Mouse (Mus musculus) limb, embryonic 14.5 days (tissue): ENCODE results near the gene 2010315B03Rik. TPM values are rescaled to one million over a fixed set of nuclear protein-coding genes. Genes with fewer than 3 reads are reported as not detected.
"Not testable (repeated sequence)": the region's sequence is repeated elsewhere in the genome, so short reads cannot be mapped to it uniquely, and the experiment has no call there.

Source experiments
- ATAC-seq: fragments of 200-750 bp; cut with Nextera tagmentation; 2 replicates; pipeline ENCODE4 v1.8.0; 2017; ENCODE audit warnings: low read depth, moderate number of reproducible peaks, moderate TSS enrichment; ENCODE audit not compliant: low FRiP score
- DNase-seq: peaks from one replicate; pipeline ENCODE4 v3.0.0-alpha.2; 2015; ENCODE audit warnings: low spot score
- H3K27ac ChIP-seq: fragments of 300-500 bp; sonication (generic); replicated peaks from 2 replicates; pipeline ENCODE4 v1.5.1; 2014; ENCODE audit warnings: low read depth, mild to moderate bottlenecking, low read length, moderate library complexity, mixed read lengths
- H3K27me3 ChIP-seq: fragments of 300-500 bp; sonication (generic); 2 replicates; pipeline ENCODE4 v1.6.1; 2014; ENCODE audit warnings: low read length, mixed read lengths; ENCODE audit not compliant: control insufficient read depth, insufficient read depth
- H3K36me3 ChIP-seq: fragments of 300-500 bp; sonication (generic); 2 replicates; pipeline ENCODE4 v1.6.1; 2014; ENCODE audit warnings: mild to moderate bottlenecking, low read length, moderate library complexity, mixed read lengths; ENCODE audit not compliant: control insufficient read depth, insufficient read depth
- H3K4me1 ChIP-seq: fragments of 300-500 bp; sonication (generic); 2 replicates; pipeline ENCODE4 v1.6.1; 2014; ENCODE audit warnings: antibody characterized with exemption, low read length, mixed read lengths; ENCODE audit not compliant: control insufficient read depth, insufficient read depth
- H3K4me2 ChIP-seq: fragments of 300-500 bp; sonication (generic); replicated peaks from 2 replicates; pipeline ENCODE4 v1.6.1; 2014; ENCODE audit warnings: low read depth, mild to moderate bottlenecking, low read length, moderate library complexity; ENCODE audit not compliant: severe bottlenecking
- H3K4me3 ChIP-seq: fragments of 300-500 bp; sonication (generic); replicated peaks from 2 replicates; pipeline ENCODE4 v1.5.1; 2014; ENCODE audit warnings: low read length
- H3K9ac ChIP-seq: fragments of 300-500 bp; sonication (generic); 2 replicates; pipeline ENCODE4 v1.6.1; 2014; ENCODE audit warnings: mild to moderate bottlenecking, low read depth, low read length, moderate library complexity; ENCODE audit not compliant: severe bottlenecking
- H3K9me3 ChIP-seq: fragments of 300-500 bp; sonication (generic); 2 replicates; pipeline ENCODE4 v1.6.1; 2016; ENCODE audit warnings: low read length; ENCODE audit not compliant: control insufficient read depth
- POLR2A ChIP-seq: fragments of 200-500 bp; IDR thresholded peaks from 2 replicates; pipeline ENCODE4 v1.8.0; 2012; ENCODE audit warnings: inconsistent platforms, mild to moderate bottlenecking, moderate library complexity, borderline replicate concordance; ENCODE audit not compliant: insufficient read depth, insufficient read length; ENCODE audit errors: extremely low read depth
- WGBS: fragments of 180-500 bp; shearing (Covaris S2); extraction: QIAGEN DNeasy Blood & Tissue Kit; methylation state at CpG from one replicate; pipeline ENCODE4 v1.1.7; 2014; 5-methylcytosine and 5-hydroxymethylcytosine counted together
- polyA plus RNA-seq, 2 experiments: library from polyadenylated mRNA; depleted of rRNA in 1 of 2; stranded (reverse) in 1 of 2; unstranded in 1 of 2; fragments of >200 nt; fragmentation: Nextera tagmentation in 1 of 2; extraction: Ambion mirVana in 1 of 2; gene quantifications; 2 replicates each; pipeline versions ENCODE4 v1.2.1 to v1.2.3; 2012 to 2014

2010315B03Rik gene
- polyA plus RNA-seq, 2 experiments = 5.5 to 11.7 TPM

DNA sequence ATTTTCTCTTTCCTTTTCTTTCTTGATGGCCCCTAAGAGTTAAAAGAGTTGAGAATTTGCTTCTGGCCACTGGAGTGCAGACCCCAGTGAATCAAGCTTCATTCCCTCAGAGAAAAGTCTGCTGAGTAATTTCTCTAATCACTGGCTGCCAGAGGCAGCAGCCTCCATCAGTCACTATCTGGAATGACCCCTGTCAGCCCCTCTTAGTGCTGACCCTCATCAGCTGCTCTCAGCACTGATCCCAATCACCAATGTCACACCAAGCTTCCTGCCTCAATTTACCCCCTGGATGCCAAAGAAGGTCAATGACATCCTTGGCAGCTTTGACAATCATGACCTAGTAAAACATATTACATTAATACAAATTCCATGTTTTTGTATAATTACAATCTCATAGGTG lies 45.0 kb downstream of the 2010315B03Rik start:
- no peak overlapping the region for H3K4me2 ChIP-seq
- peaks cover 32% of the 10 kb centered on the region for H3K9me3 ChIP-seq
- no peak for TF ChIP-seq POLR2A
- no peaks in the 10 kb centered on the region for H3K27me3 ChIP-seq
- ATAC-seq = no peak
- no peak overlapping the region for H3K27ac ChIP-seq
- peaks cover 3% of the 10 kb centered on the region; the same call in 1 of the 2 replicates for H3K4me1 ChIP-seq
- no peak overlapping the region for H3K9ac ChIP-seq
- H3K36me3 ChIP-seq = peaks cover 26% of the 10 kb centered on the region
- no peak for DNase-seq
- no peak overlapping the region for H3K4me3 ChIP-seq

DNA sequence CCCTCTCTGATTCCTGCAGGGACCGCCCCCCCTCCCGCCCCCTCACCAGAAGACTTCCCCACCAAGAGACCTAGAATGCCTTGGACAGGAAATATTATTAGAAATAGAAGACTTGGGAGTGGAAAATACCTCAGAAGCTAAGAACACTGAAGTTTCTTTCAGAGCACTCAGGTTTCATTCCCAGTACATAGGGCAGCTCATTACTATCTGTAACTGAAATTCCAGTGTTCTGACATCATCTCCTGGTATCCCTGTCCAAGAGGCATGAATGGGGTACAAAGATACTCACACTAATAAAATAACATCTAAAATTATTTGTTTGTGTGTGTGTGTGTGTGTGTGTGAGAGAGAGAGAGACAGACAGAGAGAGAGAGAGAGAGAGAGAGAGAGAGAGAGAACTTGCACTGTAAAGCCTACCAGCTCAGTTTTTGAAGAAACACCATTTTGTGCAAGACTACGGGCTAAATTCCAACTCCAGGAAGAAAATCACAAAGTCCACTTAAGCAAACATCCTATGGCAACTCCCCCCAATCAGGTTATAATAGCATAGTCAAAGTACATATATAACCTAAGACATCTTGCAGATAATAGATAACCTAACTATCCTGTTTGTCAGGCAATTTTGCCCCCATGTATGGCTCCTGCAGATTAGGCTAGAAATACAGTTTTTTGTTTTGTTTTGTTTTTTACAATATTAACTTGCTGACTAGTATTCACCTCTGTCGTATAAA lies 49.3 kb downstream of the 2010315B03Rik start:
- no peak overlapping the region for H3K27ac ChIP-seq
- no peak for TF ChIP-seq POLR2A
- no peaks in the 10 kb centered on the region for H3K36me3 ChIP-seq
- no peak overlapping the region for H3K4me2 ChIP-seq
- WGBS = 79% methylated on average over 4 of the region's 4 CpGs
- DNase-seq (no peak), ATAC-seq (no peak)
- H3K27me3 ChIP-seq = no peaks in the 10 kb centered on the region
- H3K9me3 ChIP-seq = no peaks in the 10 kb centered on the region
- no peak overlapping the region for H3K4me3 ChIP-seq
- no peak overlapping the region for H3K9ac ChIP-seq
- H3K4me1 ChIP-seq = peaks cover 3% of the 10 kb centered on the region; the same call in 1 of the 2 replicates

DNA sequence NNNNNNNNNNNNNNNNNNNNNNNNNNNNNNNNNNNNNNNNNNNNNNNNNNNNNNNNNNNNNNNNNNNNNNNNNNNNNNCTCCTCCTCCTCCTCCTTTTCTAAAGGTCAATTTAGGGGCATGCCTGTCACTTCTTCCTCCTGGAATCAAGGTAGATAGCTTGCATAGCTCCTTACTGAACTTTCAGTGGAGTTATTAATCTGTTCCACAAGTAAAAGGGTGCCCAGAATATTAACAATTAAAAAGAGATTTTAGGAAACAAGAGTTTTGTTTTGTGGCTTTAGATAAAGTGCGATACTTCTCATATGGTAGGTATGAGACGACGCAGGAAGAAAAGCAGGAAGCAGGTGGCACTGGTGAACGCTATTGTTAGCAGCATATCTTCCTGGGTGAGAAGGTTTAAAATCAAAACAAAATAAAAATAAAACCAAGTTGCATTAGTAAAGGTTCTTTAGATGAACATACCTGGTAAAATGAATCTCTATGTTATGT lies 54.4 kb downstream of the 2010315B03Rik start:
- ATAC-seq = no peak; the same call in 1 of the 2 replicates

DNA sequence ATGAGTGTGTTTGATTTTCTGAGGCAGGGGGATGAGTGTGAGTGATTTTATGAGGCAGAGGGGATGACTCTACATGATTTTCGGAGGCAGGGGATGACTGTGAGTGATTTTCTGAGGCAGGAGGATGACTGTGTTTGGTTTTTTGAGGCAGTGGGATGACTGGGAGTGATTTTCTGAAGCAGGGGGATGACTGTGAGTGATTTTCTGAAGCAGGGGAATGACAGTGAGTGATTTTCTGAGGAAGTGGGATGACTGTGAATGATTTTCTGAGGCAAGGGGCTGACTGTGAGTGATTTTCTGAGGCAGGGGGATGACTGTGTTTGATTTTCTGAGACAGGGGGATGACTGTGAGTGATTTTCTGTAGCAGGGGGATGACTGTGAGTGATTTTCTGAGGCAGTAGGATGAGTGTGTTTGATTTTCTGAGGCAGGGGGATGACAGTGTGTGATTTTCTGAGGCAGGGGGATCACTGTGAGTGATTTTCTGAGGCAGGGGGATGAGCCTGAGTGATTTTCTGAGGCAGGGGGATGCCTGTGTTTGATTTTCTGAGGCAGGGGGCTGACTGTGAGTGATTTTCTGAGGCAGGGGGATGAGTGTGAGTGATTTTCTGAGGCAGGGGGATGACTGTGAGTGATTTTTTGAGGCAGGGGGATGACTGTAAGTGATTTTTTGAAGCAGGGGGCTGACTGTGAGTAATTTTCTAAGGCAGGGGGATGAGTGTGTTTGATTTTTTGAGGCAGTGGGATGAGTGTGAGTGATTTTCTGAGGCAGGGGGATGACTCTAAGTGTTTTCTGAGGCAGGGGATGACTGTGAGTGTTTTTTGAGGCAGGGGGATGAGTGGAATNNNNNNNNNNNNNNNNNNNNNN lies 55.1 kb downstream of the 2010315B03Rik start:
- 69% methylated on average over 1 of the region's 1 CpGs for WGBS
- TF ChIP-seq POLR2A = no peak
- ATAC-seq = 0 out of 2 replicates have a peak, but pooled peaks have one; percentile 41

More for the DNA sequence above, 54.4 kb downstream of the 2010315B03Rik start:
- Histone ChIP-seq H3K4me2 (no peak overlapping the region), H3K36me3 (no peaks in the 10 kb centered on the region), H3K4me1 (peaks cover 3% of the 10 kb centered on the region; the same call in 1 of the 2 replicates), H3K9me3 (peaks cover 17% of the 10 kb centered on the region), H3K27ac (no peak overlapping the region), H3K9ac (no peak overlapping the region), H3K4me3 (no peak overlapping the region), H3K27me3 (no peaks in the 10 kb centered on the region)
- no peak for DNase-seq
- no peak for TF ChIP-seq POLR2A
- 78% methylated on average over 4 of the region's 4 CpGs for WGBS

DNA sequence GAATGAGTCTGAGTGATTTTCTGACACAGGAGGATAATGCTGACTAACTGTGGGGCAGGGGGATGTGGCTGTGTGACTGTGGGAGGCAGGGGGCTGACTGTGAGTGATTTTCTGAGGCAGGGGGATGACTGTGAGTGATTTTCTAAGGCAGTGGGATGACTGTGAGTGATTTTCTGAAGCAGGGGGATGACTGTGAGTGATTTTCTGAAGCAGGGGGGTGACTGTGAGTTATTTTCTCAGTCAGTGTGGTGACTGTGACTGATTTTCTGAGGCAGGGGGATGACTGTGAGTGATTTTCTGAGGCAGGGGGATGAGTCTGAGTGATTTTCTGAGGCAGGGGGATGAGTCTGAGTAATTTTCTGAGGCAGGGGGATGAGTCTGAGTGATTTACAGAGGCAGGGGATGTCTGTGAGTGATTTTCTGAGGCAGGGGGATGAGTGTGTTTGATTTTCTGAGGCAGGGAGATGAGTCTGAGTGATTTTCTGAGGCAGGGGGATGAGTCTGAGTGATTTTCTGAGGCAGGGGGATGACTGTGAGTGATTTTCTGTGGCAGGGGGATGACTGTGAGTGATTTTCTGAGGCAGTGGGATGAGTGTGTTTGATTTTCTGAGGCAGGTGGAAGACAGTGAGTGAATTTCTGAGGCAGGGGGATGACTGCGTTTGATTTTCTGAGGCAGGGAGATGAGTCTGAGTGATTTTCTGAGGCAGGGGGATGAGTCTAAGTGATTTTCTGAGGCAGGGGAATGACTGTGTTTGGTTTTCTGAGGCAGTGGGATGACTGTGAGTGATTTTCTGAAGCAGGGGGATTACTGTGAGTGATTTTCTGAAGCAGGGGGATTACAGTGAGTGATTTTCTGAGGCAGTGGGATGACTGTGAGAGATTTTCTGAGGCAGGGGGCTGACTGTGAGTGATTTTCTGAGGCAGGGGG lies 56.0 kb downstream of the 2010315B03Rik start:
- H3K27ac ChIP-seq, H3K27me3 ChIP-seq, H3K4me2 ChIP-seq, H3K4me1 ChIP-seq, H3K4me3 ChIP-seq, H3K9ac ChIP-seq, DNase-seq, H3K36me3 ChIP-seq: not testable (repeated sequence)
- peaks cover 17% of the 10 kb centered on the region for H3K9me3 ChIP-seq
- ATAC-seq = peak; percentile 34; the same call in 1 of the 2 replicates
- 12% methylated on average over 1 of the region's 1 CpGs for WGBS

More for the DNA sequence above, 55.1 kb downstream of the 2010315B03Rik start:
- Histone ChIP-seq H3K4me2 (no peak overlapping the region), H3K9me3 (peaks cover 17% of the 10 kb centered on the region), H3K9ac (no peak overlapping the region), H3K4me3 (no peak overlapping the region), H3K27ac (no peak overlapping the region), H3K36me3 (no peaks in the 10 kb centered on the region), H3K4me1 (no peaks in the 10 kb centered on the region), H3K27me3 (no peaks in the 10 kb centered on the region)
- peak; percentile 79 for DNase-seq
